Mouse (Mus musculus): ENCODE measurements around the gene Plekhs1. TPM values are rescaled to one million over a fixed set of nuclear protein-coding genes. Genes with fewer than 3 reads are reported as not detected.
"Not testable (repeated sequence)": the region's sequence is repeated elsewhere in the genome, so short reads cannot be mapped to it uniquely, and the experiment has no call there.

Plekhs1 gene
- total RNA-seq, 2 experiments from 2014 or later, result 0.18 TPM; not detected in 1

DNA sequence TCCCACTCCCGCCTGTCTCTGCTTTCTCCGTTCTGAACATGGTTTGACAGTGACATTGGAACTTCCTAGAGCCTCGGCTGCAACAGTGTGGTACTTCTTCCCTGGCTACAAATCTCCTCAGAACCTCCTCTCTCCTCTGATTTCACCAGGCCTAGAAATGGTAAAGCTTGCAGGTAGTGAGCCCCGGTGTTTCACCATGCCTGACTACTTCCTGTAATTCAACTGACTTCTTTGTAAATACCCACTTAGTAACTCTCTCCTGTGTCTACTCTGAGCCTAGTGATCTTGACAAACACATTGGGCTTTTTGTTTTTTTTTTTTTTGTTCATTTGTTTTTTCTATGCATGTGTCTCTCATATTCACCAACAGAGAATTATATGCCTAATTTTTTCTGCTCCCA, 6.6 kb upstream of the Plekhs1 start:
- intact Hi-C loops (cut with DNase I), result no loop called here
- DNase-seq, result no peak

DNA sequence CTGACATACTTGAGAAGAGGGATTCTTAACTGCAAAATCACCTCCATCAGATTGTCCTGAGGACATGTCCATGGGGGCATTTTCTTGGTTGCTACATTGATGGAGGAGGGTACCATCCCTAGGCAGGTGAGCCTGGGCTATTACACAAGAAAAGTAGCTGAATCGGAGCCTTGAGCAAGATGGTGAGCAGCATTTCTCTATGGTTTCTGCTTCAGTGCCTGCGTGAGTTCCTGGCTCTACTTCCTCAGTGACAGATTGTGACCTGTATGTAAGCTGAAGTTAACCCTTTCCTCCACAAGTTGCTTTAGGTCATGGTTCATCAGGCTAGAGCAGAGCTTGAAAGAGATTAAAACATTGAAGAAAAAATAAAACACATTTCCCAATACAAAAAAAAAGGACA, 6.1 kb upstream of the Plekhs1 start:
- intact Hi-C loops (cut with DNase I), result no loop called here
- no peak for DNase-seq

DNA sequence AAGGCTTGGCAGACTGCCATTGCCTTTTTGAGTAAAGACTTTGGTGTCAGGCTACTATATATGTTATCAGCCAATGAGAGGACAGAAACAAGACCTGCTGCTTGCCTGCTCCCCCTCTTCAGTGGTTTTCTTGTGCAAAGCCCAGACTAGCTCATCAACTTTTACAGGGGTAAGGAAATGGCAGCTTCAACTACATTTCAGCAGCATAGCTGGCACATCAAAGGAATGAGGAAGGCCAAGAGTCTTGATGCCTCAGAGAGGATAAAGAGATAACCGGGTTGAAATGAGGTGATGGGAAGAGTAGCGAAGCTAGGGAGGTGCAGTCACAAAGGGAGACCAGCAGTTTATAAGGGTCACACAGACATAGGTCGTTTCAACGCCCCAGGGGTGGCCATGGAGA, 3.9 kb upstream of the Plekhs1 start:
- DNase-seq, result no peak
- intact Hi-C loops (cut with DNase I), result no loop called here

DNA sequence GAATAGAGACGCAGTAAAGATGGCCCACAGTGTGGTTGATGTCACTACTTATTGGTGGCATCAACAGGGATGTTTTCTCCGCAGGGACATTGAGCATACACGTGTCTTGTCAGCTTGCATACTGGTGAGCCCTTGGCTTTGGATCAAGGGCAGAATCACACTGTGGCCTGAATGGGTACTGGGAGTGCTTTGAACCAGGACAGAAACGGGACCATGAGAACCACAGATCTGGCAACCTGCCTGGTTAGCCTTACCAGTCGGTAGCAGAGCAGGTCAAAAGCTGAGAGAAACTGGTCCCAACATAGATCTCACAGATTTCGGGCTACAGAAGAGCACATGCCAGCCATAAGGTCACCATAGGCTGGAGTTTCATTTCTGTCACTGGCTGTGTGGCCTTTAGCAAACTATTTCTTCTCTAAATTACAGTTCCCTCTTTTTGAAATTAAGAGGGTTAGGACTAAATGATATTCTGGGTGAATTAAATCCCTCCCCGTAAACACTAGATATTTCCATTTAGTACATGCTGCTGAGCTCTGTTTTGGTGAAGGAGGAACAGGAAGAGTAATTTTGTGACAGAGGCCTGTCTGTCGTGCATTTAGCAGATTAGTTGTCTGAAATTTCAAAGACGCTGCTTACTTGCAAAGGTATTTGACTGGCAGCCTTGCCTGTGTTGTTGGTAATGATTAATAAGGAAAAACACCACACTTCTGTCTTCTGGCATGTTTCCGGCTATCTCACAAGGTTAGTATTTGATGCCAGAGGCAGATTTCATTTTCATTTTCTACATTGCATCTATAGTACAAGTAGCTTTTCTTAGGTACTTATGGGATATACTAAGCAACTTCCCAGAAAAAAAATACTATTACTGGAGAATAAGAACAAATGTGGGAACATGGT, 2.0 kb upstream of the Plekhs1 start:
- DNase-seq, result no peak
- intact Hi-C loops (cut with DNase I), result no loop called here

DNA sequence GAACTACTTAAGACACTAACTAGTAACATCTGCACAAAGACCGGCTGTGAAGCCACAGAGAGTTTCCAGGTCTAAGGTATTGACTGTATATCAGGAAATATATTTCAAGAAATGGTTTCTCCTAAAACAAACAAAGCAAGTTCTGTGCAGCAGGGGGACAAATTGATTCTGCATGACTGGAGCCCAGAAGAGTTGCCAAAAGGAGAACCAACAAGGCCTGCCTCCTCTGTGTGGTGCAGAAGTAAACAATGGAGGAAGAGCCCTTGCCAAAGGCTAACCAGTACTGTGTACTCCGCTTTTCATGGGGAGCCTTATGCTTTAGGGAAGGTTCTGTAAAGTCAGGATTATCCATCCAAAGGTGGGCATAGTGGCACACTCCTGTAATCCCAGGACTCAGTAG, 1.2 kb upstream of the Plekhs1 start:
- DNase-seq, result no peak
- intact Hi-C loops (cut with DNase I), result no loop called here

DNA sequence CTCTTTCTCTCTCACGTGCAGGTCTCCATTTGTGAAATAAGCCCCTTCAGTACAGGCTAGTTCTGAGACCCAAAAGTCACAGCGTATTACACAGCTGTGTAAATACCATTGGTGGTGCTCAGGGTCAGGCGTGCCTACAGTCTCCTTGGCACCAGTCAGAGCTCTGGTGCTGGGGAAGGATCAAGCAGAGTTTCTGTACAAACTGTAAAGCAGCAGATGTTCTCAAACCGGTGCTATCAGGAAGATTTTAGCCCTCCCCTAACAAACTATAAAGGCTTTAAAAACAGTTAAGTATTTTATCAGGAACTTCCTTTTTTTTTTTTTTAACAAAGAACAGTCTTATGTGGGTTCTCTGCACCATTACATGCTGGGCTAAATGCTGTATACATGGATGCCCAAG, 1.3 kb downstream of the Plekhs1 start:
- intact Hi-C loops (cut with DNase I), result no loop called here
- no peak for DNase-seq

DNA sequence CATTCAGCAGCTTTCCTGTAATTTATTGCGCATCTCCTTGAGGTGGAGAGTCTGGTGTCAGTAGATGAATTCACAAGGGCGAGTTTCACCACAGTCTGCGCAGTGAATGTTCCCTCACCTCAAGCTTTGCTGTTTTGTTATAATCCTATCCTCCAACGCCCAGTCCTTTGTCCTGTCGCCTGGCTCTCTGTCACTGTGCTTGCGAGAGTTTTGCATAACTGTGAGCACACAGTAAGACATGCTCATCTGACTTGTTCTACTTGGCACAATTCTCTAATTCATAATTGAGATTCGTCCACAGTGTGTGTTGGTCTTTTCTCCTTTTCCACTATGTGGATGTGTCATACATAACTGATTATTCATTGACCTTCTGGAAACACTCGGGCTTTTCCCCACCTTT, 5.0 kb downstream of the Plekhs1 start:
- intact Hi-C loops (cut with DNase I), result no loop called here
- DNase-seq, result no peak

DNA sequence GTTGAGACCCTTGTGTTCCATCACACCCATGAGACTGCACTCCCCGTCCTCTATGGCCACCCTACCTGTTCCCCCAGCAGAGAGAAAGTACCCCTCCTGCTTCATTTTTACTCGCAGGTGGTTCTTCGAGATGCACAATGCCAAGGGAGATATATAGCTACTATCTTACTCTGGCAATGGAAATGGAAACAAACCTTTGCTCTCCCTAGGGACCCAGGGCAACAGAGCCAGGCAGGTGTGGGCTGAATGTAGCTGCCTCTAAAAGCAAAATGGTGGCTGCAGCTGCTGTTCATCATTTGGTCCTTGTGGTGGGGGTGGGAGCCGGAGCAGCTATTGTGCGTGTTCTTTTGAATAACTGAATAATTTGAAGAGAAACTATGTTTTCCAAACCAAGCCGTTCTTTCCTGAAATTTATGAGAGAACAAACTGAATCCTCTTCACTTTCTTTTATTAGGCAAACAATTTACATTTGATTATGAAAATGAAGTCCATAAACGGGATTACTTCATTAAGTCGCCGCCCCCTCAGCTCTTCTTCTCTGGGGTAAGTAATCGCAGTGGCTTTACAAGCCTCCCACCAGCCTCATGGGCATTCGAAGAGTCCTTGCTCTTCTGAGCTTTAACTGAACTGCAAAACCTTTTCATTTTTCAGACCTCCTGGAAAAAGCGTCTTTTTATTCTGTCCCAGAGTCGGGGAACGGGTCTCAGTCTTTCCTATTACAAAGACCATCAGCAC, 9.0 kb downstream of the Plekhs1 start:
- no peak for DNase-seq
- intact Hi-C loops (cut with DNase I), result no loop called here

DNA sequence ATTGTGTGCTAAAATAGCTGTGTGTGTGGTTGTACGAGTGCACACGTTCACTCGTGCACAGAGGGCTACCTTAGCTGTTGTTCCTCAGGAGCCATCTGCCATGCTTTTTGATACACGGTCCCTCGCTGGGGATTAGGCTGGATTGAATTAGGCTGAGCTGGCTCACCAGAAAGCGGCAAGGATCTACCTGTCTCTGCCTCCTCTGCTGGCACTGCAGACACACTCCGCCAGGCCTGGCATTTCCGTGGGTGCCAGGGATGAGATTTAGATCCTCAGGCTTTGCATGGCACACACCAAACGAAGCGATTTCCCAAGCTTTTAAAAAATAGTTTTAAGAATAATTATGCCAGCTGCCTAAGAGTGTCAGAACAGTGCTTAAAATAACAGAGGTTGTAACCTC, 10.5 kb downstream of the Plekhs1 start:
- intact Hi-C loops (cut with DNase I), result no loop called here
- no peak for DNase-seq

DNA sequence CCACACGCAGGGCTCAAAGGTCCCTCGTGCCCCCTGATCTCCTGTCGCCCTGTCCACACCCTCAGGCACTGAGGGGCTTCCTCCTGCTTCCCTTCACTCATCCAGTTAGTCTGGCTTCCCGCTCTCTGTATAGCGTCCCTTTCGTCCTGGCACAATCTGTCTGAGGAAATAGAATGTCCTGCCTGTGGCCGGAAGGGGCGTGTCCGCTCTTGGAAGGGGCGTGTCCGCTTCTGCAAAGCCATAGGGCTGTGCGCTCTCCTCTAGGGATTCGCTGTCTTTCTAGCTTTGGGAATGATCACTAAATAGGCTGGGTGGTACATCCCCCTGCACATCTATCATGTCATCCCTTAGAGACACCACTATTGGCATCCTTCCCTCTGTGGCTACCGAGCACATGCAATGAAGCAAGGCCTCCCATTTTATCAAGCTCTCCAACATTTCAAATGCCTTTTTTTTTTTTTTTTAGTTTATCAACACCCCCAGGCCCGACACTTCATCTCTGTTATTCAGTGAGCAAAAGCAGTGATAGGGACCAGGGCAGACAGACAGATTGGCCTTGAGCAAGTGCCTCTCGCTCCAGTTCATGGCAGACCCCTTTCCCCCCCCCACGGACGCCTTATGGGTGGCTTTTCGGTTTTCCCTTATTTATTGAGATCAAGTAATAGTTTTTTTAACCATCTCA, 13.6 kb downstream of the Plekhs1 start:
- intact Hi-C loops (cut with DNase I), result no loop called here
- no peak for DNase-seq

DNA sequence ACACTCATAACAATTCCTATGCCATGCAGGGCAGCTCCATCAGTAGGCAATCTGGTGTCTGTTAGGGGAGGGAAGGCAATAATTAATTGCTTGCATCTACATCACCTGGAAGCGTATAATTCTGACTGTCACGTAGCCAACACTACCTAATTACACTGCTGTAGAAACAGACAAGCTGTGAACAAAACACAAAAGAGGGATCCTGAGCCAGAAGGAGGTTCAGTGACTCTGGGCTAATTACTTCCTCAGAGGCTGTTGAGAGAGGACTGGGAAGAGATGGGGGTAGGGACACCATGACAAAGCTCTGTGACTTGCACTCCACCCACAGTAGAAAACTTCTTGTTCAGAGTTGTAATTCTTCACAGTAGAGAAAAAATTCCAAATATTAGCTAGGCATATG, 15.1 kb downstream of the Plekhs1 start:
- DNase-seq, result no peak
- intact Hi-C loops (cut with DNase I), result no loop called here

DNA sequence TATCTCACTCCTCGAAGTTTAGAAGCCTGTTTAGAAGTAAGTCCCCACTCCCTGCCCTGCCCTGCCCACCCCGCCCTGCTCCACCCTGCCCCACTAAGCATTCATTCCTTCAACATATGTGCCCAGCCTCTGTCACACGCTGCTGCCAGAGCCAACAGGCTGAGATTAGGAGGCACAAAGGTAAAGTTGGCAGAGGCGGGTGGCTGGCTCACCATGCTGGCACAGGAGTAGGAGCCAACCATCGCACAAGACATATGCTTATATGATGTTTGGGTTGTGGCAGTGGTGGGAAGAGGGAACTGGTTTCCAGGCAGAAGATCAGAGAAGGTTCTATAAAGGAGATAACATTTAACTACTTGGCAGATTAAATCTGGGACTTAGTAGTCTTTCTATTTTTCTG, 15.8 kb downstream of the Plekhs1 start:
- DNase-seq, result no peak
- intact Hi-C loops (cut with DNase I), result no loop called here

DNA sequence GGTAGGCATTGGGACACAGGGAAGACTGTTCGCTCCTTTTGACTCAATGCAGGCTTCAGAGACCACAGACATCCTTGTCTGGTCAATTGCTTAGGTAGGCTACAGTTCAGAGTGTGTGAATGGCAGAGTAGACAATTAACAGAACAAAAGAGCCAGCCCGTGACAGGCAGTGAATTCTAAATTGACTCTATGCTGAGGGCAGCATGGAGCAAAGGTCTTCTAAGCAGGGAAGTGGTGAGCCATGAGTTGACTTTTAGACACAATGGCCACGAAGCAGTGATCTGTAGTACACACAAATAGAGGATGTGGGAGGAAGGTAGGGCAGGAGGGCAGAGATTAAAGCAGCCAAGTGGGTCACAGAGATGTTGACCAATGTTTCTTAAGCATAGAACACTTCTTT, 16.4 kb downstream of the Plekhs1 start:
- intact Hi-C loops (cut with DNase I), result no loop called here
- no peak for DNase-seq

DNA sequence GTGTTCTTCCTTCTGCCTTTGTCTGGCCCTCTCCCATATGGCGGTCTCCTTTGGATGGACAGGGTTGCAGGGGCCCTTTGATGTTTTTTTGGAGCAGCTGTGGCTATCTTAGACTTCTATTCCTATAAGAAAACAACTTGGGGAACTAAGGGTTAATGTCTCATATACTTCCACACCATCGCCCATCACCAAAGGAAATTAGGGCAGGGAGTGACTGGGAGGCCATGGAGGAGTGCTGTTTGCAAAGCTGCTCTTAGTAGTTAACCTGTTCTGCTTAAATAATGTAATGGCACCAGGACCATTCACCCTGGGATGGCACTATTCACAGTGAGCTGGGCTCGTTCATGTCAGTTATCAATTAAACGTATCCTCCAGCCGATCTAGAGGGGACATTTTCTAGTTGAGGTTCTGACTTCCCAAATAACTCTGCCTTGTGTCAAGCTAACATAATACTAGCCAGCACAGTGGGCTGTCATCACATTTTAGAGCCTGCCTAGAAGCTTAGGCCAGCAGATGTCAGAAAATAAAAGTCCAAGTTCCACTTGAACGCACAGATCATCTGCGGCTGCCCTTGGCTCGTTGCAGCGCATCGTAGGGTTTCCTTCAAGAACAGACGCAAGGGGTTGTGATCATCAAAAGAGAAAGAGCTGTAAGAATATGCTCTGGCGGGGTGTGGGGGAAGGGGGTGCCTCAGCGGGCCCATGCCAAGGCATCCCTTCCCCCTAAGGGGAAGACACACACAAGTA, 23.4 kb downstream of the Plekhs1 start:
- intact Hi-C loops (cut with DNase I), result no loop called here
- no peak for DNase-seq

DNA sequence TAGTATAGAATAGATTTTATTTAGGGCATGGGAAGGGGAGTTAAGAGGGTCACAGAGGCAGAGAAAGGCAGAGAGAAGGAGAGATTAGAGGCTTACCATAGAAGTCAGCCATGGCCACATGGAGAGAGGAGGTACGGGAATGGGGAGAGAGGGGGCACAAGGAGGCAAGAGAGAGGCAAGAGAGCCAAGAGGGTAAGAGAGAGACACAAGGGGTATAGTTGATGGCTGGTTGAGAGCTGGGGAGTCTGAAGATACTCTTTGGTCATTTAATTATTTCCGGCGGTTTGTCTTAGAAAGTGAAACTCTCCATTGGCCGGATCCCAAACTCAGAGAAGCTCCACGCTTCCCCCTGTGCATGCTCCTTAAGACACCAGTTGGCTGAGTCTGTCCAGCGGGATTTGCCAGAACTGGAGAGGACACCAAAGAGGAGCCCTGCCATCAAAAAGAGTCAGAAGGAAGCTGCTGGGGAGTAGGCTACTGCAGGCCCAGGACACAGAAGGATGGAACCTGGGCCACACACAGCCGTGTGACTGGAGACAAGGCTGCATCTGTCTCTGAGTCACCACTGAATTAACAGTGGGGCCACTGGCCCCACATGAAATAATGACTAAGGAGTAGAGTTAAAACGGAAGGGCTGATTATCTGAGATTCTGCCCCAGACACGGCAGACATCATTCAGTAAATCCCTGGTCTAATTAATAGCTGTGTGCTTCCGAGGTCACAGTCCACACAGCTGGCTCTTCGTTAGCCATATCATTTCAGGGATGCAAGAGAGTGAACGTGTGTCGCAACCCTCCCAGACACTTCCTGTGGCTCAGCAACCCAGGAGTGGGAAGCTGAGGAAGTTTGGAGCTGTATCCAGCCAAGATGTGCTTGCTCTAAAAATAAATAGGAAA, 24.2 kb downstream of the Plekhs1 start:
- intact Hi-C loops (cut with DNase I), result no loop called here
- DNase-seq, result no peak

DNA sequence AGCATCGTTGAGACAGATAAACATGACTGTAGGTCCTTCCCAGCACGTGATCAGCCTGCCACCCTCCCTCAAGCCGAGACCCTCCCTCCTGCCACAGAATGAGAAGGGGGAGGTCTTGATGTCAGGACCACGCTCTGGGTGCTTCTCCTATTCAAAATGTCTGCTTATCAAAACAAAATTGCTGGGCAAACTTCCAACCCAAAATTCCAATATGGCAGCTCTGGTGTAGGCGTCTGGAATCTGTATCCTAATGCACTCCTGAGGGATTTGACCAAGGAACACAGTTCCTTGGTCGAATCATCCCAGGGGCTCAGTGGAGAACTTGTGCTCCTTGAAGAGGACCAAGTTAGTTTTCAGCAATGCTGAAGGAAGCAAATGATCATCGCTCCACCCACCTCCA, 25.5 kb downstream of the Plekhs1 start:
- DNase-seq, result no peak
- intact Hi-C loops (cut with DNase I), result no loop called here

DNA sequence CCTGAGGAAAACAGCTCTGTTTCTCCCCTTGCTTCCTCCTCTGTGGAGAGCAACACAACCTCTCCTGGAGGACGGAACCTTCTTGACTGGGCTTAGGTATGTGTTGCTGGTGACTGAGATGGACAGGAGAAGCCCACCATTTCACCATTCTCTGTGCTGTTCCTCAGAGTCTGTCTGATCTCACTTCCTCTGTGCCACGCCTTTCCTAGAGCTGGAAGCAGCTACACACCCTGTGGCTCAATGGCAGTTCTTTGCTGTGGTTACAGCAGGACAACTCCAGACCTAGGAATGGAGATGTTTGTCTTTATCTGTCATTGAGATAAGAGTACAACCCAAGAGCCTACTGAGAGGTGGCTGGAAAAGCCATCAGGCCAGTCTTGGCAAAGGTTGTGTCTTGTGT, 25.9 kb downstream of the Plekhs1 start:
- intact Hi-C loops (cut with DNase I), result no loop called here

DNA sequence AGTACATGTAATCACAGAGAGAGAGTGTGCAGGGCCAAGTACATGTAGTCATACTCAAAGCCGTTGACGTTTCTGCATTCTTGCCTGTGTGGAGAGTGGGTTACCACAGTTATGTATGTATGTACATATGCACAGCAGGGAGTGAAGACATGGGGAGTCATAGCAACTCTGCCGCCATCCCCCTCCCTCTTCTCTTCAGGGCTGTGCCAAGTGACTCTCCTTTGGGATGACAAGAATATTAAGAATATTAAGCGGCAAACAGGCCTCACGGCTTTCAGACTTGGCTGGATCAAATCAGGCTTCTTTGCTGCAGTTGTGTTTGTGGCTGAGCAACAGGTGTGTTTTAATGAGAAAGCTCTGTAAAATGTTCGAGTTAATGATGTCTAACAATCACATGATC, 28.2 kb downstream of the Plekhs1 start:
- no peak for DNase-seq
- intact Hi-C loops (cut with DNase I), result no loop called here

More for the DNA sequence above, 25.9 kb downstream of the Plekhs1 start:
- no peak for DNase-seq

DNA sequence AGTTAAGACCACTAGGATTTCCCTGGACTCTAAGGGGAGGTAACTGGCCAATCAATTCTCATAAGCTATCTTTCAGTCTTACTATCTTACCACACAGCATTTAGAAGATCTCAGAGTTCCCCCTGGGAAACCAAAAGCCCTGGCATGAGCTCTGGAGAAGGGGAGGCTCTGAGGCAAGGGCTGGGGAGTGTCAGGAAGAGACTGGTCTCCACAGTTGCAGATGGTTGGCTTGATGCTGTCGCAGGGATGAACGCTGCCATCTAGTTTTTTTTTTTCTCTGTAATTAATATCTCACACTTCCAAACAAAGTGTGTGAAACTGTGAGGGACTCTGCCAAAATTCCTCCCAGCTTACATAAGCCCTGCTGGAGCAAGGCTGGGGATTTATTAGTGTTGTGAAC, 32.7 kb downstream of the Plekhs1 start:
- intact Hi-C loops (cut with DNase I); DNase-seq: not testable (repeated sequence)

DNA sequence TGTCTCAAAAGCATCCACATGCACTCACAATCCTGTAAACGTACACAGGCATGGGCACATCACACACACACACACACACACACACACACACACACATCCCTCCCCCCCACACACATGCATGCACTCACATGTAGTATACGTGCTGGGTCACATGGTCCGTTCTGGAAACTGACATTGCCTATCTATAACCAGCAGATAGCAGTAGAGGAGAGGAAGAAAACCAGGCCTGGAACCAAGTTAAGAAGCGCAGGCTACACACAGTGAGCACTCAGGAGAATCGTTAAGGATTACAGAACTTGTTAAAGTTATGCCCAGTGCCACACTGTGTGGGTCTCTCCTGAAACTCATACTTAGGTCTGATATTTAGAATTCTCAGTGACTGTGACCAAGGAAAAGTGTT, 41.6 kb downstream of the Plekhs1 start:
- intact Hi-C loops (cut with DNase I); DNase-seq: not testable (repeated sequence)
